Mouse (Mus musculus) thymus, postnatal 10 days (tissue): Measurements from ENCODE around the gene Cyth1.

ENCODE experiments used
- DNase-seq, 2 experiments: peaks; one replicate each; pipeline ENCODE4 v3.0.0; 2021; ENCODE audit warnings: low spot score in 2 of 2

The Cyth1 gene

GRCm38 (mm10) chr11:118225056-118225836 is 23.1 kb downstream of the Cyth1 start:
- no peak for DNase-seq

- DNase-seq = no peak
Measured at GRCm38 (mm10) chr11:118223416-118224067, 24.9 kb downstream of the Cyth1 start.

- no peak for DNase-seq
Measured at GRCm38 (mm10) chr11:118222917-118223316, 25.5 kb downstream of the Cyth1 start.

- DNase-seq = no peak
Measured at GRCm38 (mm10) chr11:118222351-118222885, 26.0 kb downstream of the Cyth1 start.

GRCm38 (mm10) chr11:118220561-118221262 is 27.7 kb downstream of the Cyth1 start:
- DNase-seq = peak; percentile 47 to 86

- DNase-seq = no peak
Measured at GRCm38 (mm10) chr11:118219066-118219465, 29.3 kb downstream of the Cyth1 start.

- DNase-seq = no peak
Measured at GRCm38 (mm10) chr11:118216468-118216867, 31.9 kb downstream of the Cyth1 start.

- no peak for DNase-seq
Measured at GRCm38 (mm10) chr11:118215928-118216458, 32.4 kb downstream of the Cyth1 start.

- no peak for DNase-seq
Measured at GRCm38 (mm10) chr11:118212636-118213112, 35.7 kb downstream of the Cyth1 start.

GRCm38 (mm10) chr11:118211749-118212635 is 36.4 kb downstream of the Cyth1 start:
- DNase-seq = no peak

- no peak for DNase-seq
Measured at GRCm38 (mm10) chr11:118210962-118211361, 37.4 kb downstream of the Cyth1 start.

- DNase-seq = no peak
Measured at GRCm38 (mm10) chr11:118210116-118210515, 38.3 kb downstream of the Cyth1 start.

GRCm38 (mm10) chr11:118209376-118209775 is 39.0 kb downstream of the Cyth1 start:
- DNase-seq = no peak

- no peak for DNase-seq
Measured at GRCm38 (mm10) chr11:118208672-118209272, 39.6 kb downstream of the Cyth1 start.

GRCm38 (mm10) chr11:118207424-118208033 is 40.9 kb downstream of the Cyth1 start:
- no peak for DNase-seq

- DNase-seq = no peak
Measured at GRCm38 (mm10) chr11:118206267-118206666, 42.1 kb downstream of the Cyth1 start.

- peak in 1 of 2 experiments; percentile 35 for DNase-seq
Measured at GRCm38 (mm10) chr11:118203469-118203868, 44.9 kb downstream of the Cyth1 start.

- DNase-seq = peak; percentile 33 to 40
Measured at GRCm38 (mm10) chr11:118202410-118203233, 45.8 kb downstream of the Cyth1 start.

- DNase-seq = no peak
Measured at GRCm38 (mm10) chr11:118201833-118202409, 46.5 kb downstream of the Cyth1 start.
